Mouse (Mus musculus) liver, embryonic 14.5 days (tissue): ENCODE results near the gene Orai1. TPM values are rescaled to one million over a fixed set of nuclear protein-coding genes. Genes with fewer than 3 reads are reported as not detected.

ENCODE experiments used
- ATAC-seq: fragments of 200-750 bp; cut with Nextera tagmentation; 2 replicates; pipeline ENCODE4 v1.8.0; 2017; ENCODE audit warnings: moderate number of reproducible peaks, mild to moderate bottlenecking, moderate library complexity; ENCODE audit not compliant: insufficient read depth
- DNase-seq, 3 experiments: peaks; one replicate each; pipeline ENCODE4 v3.0.0-alpha.2; 2012 to 2013; ENCODE audit warnings: low read depth in 3 of 3, low spot score in 3 of 3
- H3K27ac ChIP-seq: fragments of 300-500 bp; sonication (generic); 2 replicates; pipeline ENCODE4 v1.5.1; 2014; ENCODE audit warnings: moderate library complexity, mild to moderate bottlenecking, control low read depth, inconsistent platforms
- H3K27me3 ChIP-seq: fragments of 300-500 bp; sonication (generic); 2 replicates; pipeline ENCODE4 v1.6.1; 2014; ENCODE audit warnings: mild to moderate bottlenecking, low read length, moderate library complexity; ENCODE audit not compliant: control insufficient read depth, insufficient read depth
- H3K36me3 ChIP-seq: fragments of 300-500 bp; sonication (generic); replicated peaks from 2 replicates; pipeline ENCODE4 v1.6.1; 2014; ENCODE audit warnings: low read depth; ENCODE audit not compliant: control insufficient read depth, insufficient read depth
- H3K4me1 ChIP-seq, 2 experiments: fragments of 200-500 bp in 1 of 2; fragments of 300-500 bp in 1 of 2; sonication (generic) in 1 of 2; replicated peaks; 2 replicates each; pipeline ENCODE4 v1.6.1; 2012 to 2014; ENCODE audit warnings: antibody characterized with exemption in 1 of 2, inconsistent platforms in 1 of 2, low read length in 1 of 2; ENCODE audit not compliant: control insufficient read depth in 2 of 2, insufficient read depth in 2 of 2
- H3K4me2 ChIP-seq: fragments of 300-500 bp; sonication (generic); 2 replicates; pipeline ENCODE4 v1.6.1; 2014; ENCODE audit warnings: low read depth, mild to moderate bottlenecking, control low read depth, moderate library complexity
- H3K4me3 ChIP-seq, 2 experiments: fragments of 200-500 bp in 1 of 2; fragments of 300-500 bp in 1 of 2; sonication (generic) in 1 of 2; 2 replicates each; pipeline ENCODE4 v1.5.1; 2012 to 2014; ENCODE audit warnings: low read depth in 2 of 2, low read length in 2 of 2, mild to moderate bottlenecking in 2 of 2, control low read depth in 1 of 2, inconsistent platforms in 1 of 2, moderate library complexity in 1 of 2; ENCODE audit not compliant: insufficient read depth in 1 of 2
- H3K9ac ChIP-seq: fragments of 300-500 bp; sonication (generic); replicated peaks from 2 replicates; pipeline ENCODE4 v1.6.1; 2014; ENCODE audit warnings: mild to moderate bottlenecking, control low read depth, moderate library complexity
- H3K9me3 ChIP-seq: fragments of 300-500 bp; sonication (generic); 2 replicates; pipeline ENCODE4 v1.6.1; 2016; ENCODE audit warnings: low read length, mixed read lengths; ENCODE audit not compliant: control insufficient read depth
- CTCF ChIP-seq: IDR thresholded peaks from 2 replicates; pipeline ENCODE4 v1.5.1; 2016; ENCODE audit warnings: antibody characterized with exemption, low read depth, control low read depth
- EP300 ChIP-seq: IDR thresholded peaks from 2 replicates; pipeline ENCODE4 v1.6.1; 2016; ENCODE audit warnings: antibody characterized with exemption, low read depth
- WGBS: fragments of 180-500 bp; shearing (Covaris S2); extraction: QIAGEN DNeasy Blood & Tissue Kit; methylation state at CpG from one replicate; pipeline ENCODE4 v1.1.7; 2014; ENCODE audit not compliant: insufficient replicate concordance; 5-methylcytosine and 5-hydroxymethylcytosine counted together
- polyA plus RNA-seq, 2 experiments: library from polyadenylated mRNA; depleted of rRNA in 1 of 2; stranded (reverse) in 1 of 2; unstranded in 1 of 2; fragments of >200 nt; fragmentation: Nextera tagmentation in 1 of 2; extraction: Ambion mirVana in 1 of 2; gene quantifications; 2 replicates each; pipeline versions ENCODE4 v1.2.1 to v1.2.3; 2012 to 2014

The Orai1 gene
- polyA plus RNA-seq, 2 experiments: 6.3 to 7.4 TPM

DNA sequence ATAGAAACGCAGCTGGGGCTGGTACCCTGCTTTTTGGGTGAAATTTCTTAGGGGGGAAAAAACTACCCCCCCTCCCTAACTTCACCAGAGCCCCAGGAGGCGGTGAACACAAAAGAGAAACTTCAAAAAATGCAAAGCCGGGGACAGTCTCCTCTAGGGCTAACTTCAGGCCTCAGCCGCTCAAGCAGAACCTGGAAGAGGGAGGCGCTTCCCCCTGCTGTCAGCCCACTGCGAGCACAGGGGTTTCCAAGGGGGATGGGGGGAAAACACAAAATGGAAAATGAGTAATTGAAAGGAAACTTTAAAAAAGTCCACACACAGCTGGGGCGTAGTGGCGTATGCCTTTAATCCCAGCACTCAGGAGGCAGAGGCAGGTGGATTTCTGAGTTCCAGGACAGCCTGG, 28.8 kb upstream of the Orai1 start:
- WGBS: 60% methylated on average over 8 of the region's 8 CpGs
- no peak overlapping the region for H3K27ac ChIP-seq
- H3K9me3 ChIP-seq: no peaks in the 10 kb centered on the region
- H3K4me3 ChIP-seq: no peak overlapping the region
- H3K27me3 ChIP-seq: peaks cover 13% of the 10 kb centered on the region
- TF ChIP-seq CTCF: no peak
- TF ChIP-seq EP300: no peak
- peaks cover 10 to 18% of the 10 kb centered on the region in 2 experiments for H3K4me1 ChIP-seq
- no peak for ATAC-seq
- no peaks in the 10 kb centered on the region for H3K36me3 ChIP-seq
- no peak for DNase-seq
- no peak overlapping the region for H3K4me2 ChIP-seq
- no peak overlapping the region for H3K9ac ChIP-seq

DNA sequence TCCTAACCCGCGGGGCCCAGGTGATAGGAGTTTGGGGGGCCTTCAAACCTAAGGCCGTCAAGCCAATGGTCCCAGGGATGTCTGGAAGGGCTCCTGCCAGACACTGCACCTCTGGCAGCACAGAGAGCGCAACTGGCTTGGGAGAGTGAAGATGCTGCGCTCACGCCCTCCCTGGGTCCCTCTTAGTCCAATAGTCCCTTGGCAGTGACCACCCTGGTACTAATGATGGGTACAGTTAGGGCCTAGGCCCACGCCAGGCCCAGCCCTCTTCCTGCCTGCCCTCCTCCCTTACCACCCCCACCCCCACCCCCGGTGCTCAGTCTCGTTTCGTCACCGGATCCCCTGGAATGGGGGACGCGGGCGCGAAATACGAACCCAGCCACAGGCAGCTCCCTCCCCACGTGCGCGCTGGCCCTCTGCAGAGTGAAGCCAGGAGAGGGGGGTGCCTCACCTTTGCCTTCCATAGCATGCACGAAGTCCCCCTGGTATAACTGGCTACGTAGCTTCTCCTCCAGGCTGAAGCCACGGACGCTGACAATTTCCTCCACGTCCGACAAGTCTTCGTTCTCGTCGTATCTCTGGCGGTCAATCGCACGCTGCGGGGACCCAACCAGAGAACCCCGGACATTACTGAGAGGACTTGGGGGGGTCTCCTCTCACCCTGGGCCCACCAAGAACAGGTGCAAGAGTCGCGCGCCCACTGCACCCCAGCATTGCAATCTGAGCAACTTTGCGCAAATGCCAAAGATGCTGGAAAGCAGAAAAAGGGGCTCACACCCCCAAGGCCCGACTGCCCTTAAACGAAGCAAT, 27.5 kb upstream of the Orai1 start:
- no peaks in the 10 kb centered on the region for H3K9me3 ChIP-seq
- H3K4me2 ChIP-seq: peak overlapping the region; percentile 96
- no peak overlapping the region for H3K27ac ChIP-seq
- H3K4me3 ChIP-seq: peak overlapping the region; percentile 58 to 60
- peaks cover 13% of the 10 kb centered on the region for H3K27me3 ChIP-seq
- no peak for TF ChIP-seq CTCF
- WGBS: 6% methylated on average over 39 of the region's 39 CpGs
- DNase-seq (no peak), ATAC-seq (no peak)
- peaks cover 10 to 24% of the 10 kb centered on the region in 2 experiments for H3K4me1 ChIP-seq
- H3K9ac ChIP-seq: peak overlapping the region; percentile 27
- no peaks in the 10 kb centered on the region for H3K36me3 ChIP-seq

DNA sequence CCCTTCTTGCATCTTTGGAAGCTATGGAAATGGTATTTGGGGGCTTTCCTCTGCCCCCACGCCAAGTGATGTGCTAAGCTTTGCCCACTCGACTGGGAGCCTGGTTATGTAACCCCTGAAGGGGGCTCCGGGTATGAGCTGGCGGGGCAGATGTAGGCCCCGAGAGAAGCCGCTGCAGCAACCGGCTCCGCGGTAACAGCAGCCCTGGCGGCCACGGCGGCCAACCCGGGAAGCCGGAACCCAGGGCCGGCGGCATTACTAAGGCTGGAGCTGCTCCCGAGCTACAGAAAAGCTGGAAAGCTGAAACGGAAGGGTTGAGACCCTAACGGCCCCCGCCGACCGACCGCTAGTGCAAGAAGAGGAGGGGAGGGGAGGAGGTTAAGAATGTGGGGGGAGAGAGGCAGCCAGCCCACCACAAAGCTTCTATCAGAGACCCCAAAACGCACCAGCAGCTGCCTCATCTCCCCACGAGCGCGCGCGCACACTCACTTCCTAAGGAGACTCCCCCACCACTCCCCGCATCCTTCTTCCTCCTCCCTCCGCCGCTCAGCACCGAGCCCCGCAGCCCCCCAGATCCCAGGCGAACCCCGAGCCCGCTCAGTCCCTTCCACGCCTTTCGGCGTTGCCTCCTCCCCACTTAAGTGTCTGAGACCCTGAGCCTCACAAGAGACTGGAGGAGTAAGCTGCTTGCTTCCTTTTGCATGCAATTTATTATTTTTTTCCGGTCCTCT, 26.7 kb upstream of the Orai1 start:
- peak overlapping the region; percentile 58 to 60 for H3K4me3 ChIP-seq
- H3K27me3 ChIP-seq: peaks cover 13% of the 10 kb centered on the region
- peak overlapping the region; percentile 96 for H3K4me2 ChIP-seq
- no peak overlapping the region for H3K27ac ChIP-seq
- peaks cover 10 to 24% of the 10 kb centered on the region in 2 experiments for H3K4me1 ChIP-seq
- no peaks in the 10 kb centered on the region for H3K36me3 ChIP-seq
- DNase-seq: no peak
- ATAC-seq: peak; percentile 44; the same call in 1 of the 2 replicates
- no peaks in the 10 kb centered on the region for H3K9me3 ChIP-seq
- peak overlapping the region; percentile 58 for H3K9ac ChIP-seq
- TF ChIP-seq EP300 (no peak), CTCF (no peak)
- 1% methylated on average over 40 of the region's 41 CpGs for WGBS

DNA sequence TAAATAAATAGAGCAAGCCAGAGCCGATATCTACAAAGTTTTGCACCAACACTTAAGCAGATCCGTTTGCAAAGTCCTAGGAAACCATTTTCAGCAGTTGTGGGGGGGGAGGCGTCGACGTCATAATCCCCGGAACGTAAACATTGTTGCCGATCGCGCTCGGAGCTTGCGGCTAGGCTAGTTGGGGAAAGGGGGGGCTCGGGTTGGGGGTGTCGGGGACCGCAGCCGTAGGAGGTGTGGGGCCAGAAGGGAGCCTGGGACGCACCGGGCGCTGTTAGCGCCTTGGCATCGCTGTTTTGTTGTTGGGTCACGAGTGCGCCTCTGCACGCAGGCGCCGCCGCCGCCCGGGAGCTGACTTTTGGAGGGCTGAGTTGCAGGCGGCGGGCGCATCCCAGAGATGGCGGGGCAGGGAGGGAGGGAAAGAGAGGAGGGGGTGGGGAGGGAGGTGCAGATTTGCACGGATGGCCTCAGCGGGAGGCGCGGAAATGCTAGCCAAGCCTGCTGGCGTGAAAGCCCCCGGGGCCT, 25.8 kb upstream of the Orai1 start:
- H3K27ac ChIP-seq: no peak overlapping the region
- peak overlapping the region; percentile 96 for H3K4me2 ChIP-seq
- no peaks in the 10 kb centered on the region for H3K36me3 ChIP-seq
- H3K27me3 ChIP-seq: peaks cover 13% of the 10 kb centered on the region
- peak overlapping the region; percentile 58 for H3K9ac ChIP-seq
- 1% methylated on average over 38 of the region's 39 CpGs for WGBS
- ATAC-seq (peak; percentile 51), DNase-seq (peak in 1 of 3 experiments; percentile 49)
- H3K4me1 ChIP-seq: peaks cover 10 to 24% of the 10 kb centered on the region in 2 experiments
- TF ChIP-seq CTCF (no peak), EP300 (no peak)
- no peaks in the 10 kb centered on the region for H3K9me3 ChIP-seq
- H3K4me3 ChIP-seq: peak overlapping the region; percentile 60 to 71
